Mouse (Mus musculus) myocyte (in vitro differentiated cells): ENCODE data around the gene Plcb3.

ENCODE experiments used
- CEBPB ChIP-seq: IDR thresholded peaks from 2 replicates; pipeline ENCODE4 v1.6.1; 2011; ENCODE audit warnings: mild to moderate bottlenecking, moderate library complexity; ENCODE audit not compliant: poor library complexity, insufficient read depth, severe bottlenecking
- E2F4 ChIP-seq: IDR thresholded peaks from one replicate; pipeline ENCODE4 v1.6.1; 2011; ENCODE audit warnings: mild to moderate bottlenecking, control low read depth, moderate library complexity; ENCODE audit not compliant: insufficient read depth
- MAX ChIP-seq: IDR thresholded peaks from one replicate; pipeline ENCODE4 v1.6.1; 2011; ENCODE audit warnings: low read depth, mild to moderate bottlenecking, control low read depth
- MYOD1 ChIP-seq, 3 experiments: IDR thresholded peaks; one replicate each; pipeline ENCODE4 v1.6.1; 2011; ENCODE audit warnings: control low read depth in 2 of 3, low read depth in 2 of 3, mild to moderate bottlenecking in 2 of 3, moderate library complexity in 1 of 3; ENCODE audit not compliant: insufficient read length in 2 of 3, control insufficient read depth in 1 of 3
- POLR2A ChIP-seq: IDR thresholded peaks from one replicate; pipeline ENCODE4 v1.6.1; 2011; ENCODE audit warnings: low read depth, mild to moderate bottlenecking, control low read depth, moderate library complexity; ENCODE audit not compliant: insufficient read length
- POLR2AphosphoS2 ChIP-seq: IDR thresholded peaks from one replicate; pipeline ENCODE4 v1.6.1; 2011; ENCODE audit warnings: low read depth, control low read depth; ENCODE audit not compliant: insufficient read length
- SRF ChIP-seq: IDR thresholded peaks from one replicate; pipeline ENCODE4 v1.6.1; 2011; ENCODE audit warnings: low read depth; ENCODE audit not compliant: control insufficient read depth, insufficient read length
- TCF12 ChIP-seq: IDR thresholded peaks from one replicate; pipeline ENCODE4 v1.6.1; 2011; ENCODE audit warnings: mild to moderate bottlenecking, control low read depth; ENCODE audit not compliant: poor library complexity, insufficient read depth, severe bottlenecking
- TCF3 ChIP-seq: IDR thresholded peaks from one replicate; pipeline ENCODE4 v1.6.1; 2011; ENCODE audit warnings: low read depth, control low read depth; ENCODE audit not compliant: insufficient read length
- USF1 ChIP-seq: IDR thresholded peaks from one replicate; pipeline ENCODE4 v1.6.1; 2011; ENCODE audit warnings: low read depth, mild to moderate bottlenecking, control low read depth, moderate library complexity

- peak; percentile 72 for TF ChIP-seq POLR2A
- TF ChIP-seq CEBPB, result no peak
- no peak for TF ChIP-seq TCF12
- peak; percentile 21 for TF ChIP-seq SRF
- no peak for TF ChIP-seq MYOD1 (IDR thresholded peaks at IDR 0.05; ENCODE audit: control insufficient read depth in 1 of 3, insufficient read length in 2 of 3, low read depth in 2 of 3)
- peak; percentile 79 for TF ChIP-seq POLR2AphosphoS2
- TF ChIP-seq MAX, result peak; percentile 18
- no peak for TF ChIP-seq E2F4
- TF ChIP-seq USF1, result no peak
- TF ChIP-seq TCF3, result no peak
Observed at GRCm38 (mm10) chr19:6951381-6951968, 24.8 kb downstream of the Plcb3 start.
